Mouse (Mus musculus): Measurements from ENCODE around the gene Gm7030.
A peak's percentile ranks its signal among the peaks of the same experiment; 100 is the strongest.
"Not testable (repeated sequence)": the region's sequence is repeated elsewhere in the genome, so short reads cannot be mapped to it uniquely, and the experiment has no call there.

The Gm7030 gene

DNA sequence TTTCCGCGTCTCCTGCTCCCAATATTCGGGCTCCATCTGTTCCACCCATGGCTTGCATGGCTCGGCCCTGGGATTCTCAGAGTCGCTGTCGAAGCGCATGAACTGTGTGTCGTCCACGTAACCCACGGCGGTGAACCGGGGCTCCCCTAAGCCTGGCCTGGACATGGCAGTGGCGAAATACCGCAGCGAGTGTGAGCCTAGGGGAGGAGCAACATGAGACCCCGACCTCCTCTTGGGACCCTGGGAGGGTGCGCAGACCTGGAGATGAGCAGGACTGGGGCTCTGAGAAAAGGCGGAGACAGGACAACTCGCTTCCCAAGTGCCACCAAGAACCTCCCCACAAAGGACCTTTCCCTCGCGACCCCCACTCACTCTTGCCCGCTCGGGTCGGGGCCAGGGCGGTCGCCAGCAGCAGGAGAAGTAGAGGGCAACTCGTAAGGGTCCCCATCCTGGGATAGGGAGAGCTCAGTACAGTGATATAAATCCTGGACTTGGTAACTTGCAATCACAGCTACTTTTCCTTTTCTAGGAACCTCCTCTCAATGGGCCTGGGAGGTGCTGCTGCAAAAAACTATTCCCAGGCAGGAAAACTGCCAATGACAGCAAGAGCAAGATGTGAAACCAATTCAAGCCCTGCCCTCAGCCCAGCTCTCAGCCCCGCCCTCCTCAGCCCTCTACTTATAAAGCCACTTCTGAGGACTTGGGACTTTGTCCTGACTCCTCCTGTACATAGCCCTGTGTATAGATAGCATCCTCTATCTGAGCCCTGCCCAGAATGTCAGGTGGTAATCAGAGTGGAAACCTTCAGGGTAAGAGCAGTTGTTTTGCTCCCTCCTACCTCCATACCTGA, at the start of gene Gm7030:
Gm7030 (minus strand) TSS at position 458 of the 850 bp plus-strand sequence.
- not testable (repeated sequence) for DNase-seq (ENCODE audit: extremely low read depth, insufficient read length, low spot score)

GRCm38 (mm10) chr17:36178938-36179337, 49.7 kb upstream of the Gm7030 start:
- not testable (repeated sequence) for DNase-seq (ENCODE audit: extremely low read depth, insufficient read length, low spot score)

DNA sequence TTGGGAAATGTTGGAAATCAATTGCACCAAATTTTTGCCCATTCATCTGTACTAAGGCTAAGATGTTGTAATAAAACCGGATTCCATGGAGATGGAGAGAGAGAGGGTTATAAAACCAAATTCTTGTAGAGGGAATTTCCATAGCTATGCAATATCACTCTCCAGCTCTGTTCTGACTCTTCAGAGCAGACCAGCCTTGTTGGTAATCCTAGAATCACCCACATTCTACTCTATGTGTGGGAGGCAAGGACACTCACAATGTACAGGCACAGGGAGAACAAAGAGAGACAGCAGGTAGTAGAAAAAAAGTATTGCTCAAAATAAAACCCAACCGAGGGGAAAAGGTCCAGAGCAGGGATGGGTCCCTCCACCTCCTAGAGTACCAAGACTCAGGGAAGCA, 46.9 kb upstream of the Gm7030 start:
- not testable (repeated sequence) for DNase-seq (ENCODE audit: extremely low read depth, insufficient read length, low spot score)

DNA sequence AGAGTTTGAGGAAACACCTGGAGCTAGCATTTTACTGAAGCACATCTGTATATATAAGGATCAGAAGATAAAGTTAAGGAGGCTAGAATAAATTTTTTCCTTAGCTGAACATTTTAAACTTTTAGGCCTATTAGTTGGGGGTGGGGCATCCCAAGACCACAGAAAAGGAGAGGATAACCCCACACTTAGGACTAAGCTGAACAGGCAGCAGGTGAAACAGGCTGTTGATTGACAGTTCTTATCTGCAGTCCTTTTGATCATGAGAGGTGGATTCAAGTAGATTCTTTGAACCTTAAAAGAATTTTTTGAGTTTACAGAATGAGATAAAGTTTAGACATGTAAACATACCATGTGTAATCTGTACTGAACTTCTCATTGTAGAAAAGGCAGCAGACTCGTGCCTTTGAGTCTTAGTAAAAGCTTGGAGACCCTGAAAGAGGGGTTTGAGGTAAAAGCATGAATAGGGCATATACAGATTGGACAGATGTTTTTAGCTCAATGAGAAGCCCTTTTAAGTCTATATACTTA, 41.1 kb upstream of the Gm7030 start:
- DNase-seq (ENCODE audit: extremely low read depth, insufficient read length, low spot score), result no peak

DNA sequence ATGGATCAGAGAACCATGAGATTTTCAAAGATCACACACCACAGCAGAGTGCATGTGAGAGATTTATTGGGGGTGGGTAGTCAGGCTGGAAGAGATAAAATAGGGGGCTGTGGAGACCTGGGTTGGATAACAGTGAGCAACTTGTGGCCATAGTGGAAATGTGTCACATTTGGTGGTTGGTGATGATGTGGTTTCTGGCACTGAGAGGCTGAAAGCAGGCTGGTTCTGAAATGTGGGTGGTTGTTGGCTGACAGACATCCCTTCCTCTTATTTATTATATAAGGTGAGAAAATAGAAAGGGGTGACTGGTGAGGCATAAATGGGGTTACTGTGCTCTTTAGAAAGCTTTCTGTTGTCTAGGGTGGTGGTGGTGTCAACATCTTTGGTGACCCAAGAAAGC, 40.5 kb upstream of the Gm7030 start:
- no peak for DNase-seq (ENCODE audit: extremely low read depth, insufficient read length, low spot score)

GRCm38 (mm10) chr17:36169094-36169493, 39.9 kb upstream of the Gm7030 start:
- DNase-seq (ENCODE audit: extremely low read depth, insufficient read length, low spot score), result not testable (repeated sequence)

- no peak for DNase-seq (ENCODE audit: extremely low read depth, insufficient read length, low spot score)
These were observed 38.9 kb upstream of the Gm7030 start, which contains the start of gene Gm8909 for GRCm38 (mm10) chr17:36168039-36168652. Gene Gm8909, minus strand, starts transcription at chr17:36168537.

DNA sequence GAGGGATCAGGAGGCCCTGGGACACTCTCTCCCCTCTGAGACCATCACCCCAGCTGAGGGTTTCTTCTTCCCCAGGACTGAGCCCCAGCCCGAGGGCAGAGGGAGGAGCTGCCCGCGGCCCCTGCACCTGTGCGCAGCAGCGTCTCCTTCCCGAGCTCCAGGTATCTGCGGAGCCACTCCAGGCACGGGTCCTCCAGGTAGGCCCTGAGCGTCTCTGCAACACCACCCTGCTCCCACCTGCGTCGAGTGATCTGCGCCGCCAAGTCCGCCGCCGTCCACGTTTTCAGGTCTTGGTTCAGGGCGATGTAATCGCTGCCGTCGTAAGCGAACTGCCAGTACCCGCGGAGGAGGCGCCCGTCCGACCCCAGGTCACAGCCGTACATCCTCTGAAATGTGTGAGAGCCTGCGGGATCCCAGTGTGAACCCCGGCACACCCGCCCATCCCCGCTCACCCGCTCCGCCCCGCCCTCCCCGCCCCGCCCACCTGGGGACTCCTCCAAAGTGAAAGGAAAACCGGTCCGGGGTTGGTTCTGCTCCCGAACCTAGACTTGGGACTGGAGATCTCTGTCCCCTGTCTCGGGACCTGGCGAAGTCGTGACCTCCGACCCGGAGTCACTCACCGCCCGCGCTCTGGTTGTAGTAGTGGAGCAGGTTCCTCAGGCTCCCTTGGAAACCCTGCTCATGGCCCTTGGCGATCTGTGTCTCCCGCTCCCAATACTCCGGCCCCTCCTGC, 38.2 kb upstream of the Gm7030 start:
- DNase-seq (ENCODE audit: extremely low read depth, insufficient read length, low spot score), result no peak

DNA sequence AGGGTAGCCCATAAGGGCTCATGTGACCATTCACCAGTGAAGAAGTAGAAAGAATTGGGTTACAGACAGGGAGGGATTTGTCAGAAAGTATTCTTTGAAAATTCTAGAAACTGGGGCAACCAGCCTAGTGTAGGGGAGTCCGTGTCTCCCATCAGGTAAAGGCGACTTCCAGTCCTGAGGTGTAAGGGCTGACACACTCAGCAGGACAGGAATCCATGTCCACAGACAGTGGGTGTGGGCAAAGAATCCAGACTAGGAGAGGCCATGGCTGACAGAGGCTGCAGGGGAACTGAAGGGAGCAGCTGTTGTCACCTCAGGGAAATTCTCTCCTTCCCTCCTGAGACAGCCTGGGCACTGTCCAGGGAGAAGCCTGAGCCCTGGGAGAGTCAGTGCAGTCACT, 37.7 kb upstream of the Gm7030 start:
- DNase-seq (ENCODE audit: extremely low read depth, insufficient read length, low spot score), result not testable (repeated sequence)

GRCm38 (mm10) chr17:36161129-36162051, 32.2 kb upstream of the Gm7030 start:
- DNase-seq (ENCODE audit: extremely low read depth, insufficient read length, low spot score), result no peak

DNA sequence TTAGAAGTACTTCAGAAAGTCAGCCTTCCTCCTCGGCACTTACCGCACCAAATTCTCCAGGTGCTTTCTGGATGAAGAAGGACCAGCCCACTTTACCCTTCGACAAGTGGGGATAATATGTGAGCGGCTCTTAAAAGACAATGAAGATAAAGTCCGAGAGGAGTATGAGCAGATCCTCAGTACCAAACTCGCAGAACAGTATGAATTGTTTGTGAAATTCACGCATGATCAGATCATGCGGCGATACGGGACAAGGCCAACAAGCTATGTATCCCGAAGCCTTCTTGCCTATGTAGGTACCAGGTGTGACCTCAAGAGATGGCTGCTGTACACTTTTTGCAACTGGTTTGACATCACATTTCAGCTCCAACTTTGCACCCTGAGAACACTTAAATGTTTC, 29.0 kb upstream of the Gm7030 start:
- not testable (repeated sequence) for DNase-seq (ENCODE audit: extremely low read depth, insufficient read length, low spot score)

GRCm38 (mm10) chr17:36157782-36158181, 28.6 kb upstream of the Gm7030 start:
- DNase-seq (ENCODE audit: extremely low read depth, insufficient read length, low spot score), result not testable (repeated sequence)

GRCm38 (mm10) chr17:36154271-36155149, 25.3 kb upstream of the Gm7030 start:
- peak; percentile 23 for DNase-seq (ENCODE audit: extremely low read depth, insufficient read length, low spot score)

DNA sequence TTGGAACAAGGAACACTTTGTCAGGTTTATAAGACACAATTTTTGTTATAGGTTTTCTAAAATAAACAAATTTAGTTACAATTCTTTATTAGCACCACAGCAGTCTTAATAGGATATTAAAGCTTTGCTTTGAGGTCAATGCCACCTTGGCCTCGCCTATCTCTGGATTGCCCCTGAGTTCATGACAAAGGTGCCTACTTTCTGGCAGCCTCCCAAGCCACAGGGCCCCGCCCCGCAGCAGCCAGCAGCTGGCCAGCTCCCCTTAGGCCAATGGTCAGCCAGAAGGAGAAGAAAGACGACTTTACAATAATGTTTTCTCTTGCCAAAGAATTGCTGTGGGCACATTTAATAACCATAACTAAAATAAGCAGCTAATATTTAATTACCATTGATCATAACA, 22.0 kb upstream of the Gm7030 start:
- DNase-seq (ENCODE audit: extremely low read depth, insufficient read length, low spot score), result peak; percentile 28

GRCm38 (mm10) chr17:36148468-36148867, 19.2 kb upstream of the Gm7030 start:
- DNase-seq (ENCODE audit: extremely low read depth, insufficient read length, low spot score), result not testable (repeated sequence)

GRCm38 (mm10) chr17:36146937-36147336, 17.7 kb upstream of the Gm7030 start:
- not testable (repeated sequence) for DNase-seq (ENCODE audit: extremely low read depth, insufficient read length, low spot score)

- DNase-seq (ENCODE audit: extremely low read depth, insufficient read length, low spot score), result not testable (repeated sequence)
These were observed 16.6 kb upstream of the Gm7030 start for GRCm38 (mm10) chr17:36145861-36146156.

DNA sequence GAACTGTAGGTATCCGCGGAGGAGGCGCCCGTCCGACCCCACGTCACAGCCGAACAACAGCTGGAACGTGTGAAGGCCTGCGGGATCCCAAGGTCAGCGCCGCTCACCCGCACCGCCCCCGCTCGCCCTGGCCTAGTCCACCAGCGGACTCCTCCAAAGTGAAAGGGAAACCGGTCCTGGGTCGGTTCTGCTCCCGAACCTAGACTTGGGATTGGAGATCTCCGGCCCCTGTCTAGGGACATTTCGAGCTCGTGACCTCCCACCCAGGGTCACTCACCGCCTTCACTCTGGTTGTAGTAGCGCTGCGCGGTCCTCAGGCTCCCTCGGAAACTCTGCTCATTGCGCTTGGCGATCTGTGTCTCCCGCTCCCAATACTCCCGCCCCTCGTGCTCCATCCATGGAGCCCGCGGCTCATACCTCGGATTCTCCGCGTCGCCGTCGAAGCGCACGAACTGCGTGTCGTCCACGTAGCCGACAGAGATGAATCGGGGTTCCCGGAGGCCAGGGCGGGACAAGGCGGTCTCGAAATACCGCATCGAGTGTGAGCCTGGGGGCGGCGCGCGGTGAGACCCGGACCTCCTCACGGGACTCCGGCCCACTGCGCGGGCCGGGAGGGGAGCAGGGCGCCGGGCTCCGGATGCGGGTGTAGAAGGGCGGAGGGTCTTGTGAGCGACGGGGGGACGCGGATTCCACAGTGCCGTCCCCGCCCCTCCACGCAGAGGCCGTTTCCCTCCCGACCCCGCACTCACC, 16.1 kb upstream of the Gm7030 start:
- peak; percentile 55 for DNase-seq (ENCODE audit: extremely low read depth, insufficient read length, low spot score)
